Mouse (Mus musculus): ENCODE data around the gene Lhx2.

GRCm38 (mm10) chr2:38379546-38379870 is 40.4 kb downstream of the Lhx2 start:
- TF ChIP-seq CTCF (IDR thresholded peaks at IDR 0.05; ENCODE audit: low read depth), result no peak
- no peak for TF ChIP-seq EP300 (IDR thresholded peaks at IDR 0.05; ENCODE audit: low read depth)

Data from heart, postnatal 0 days (tissue).